In genomic region chr12:99232478-99232877, GRCm38 (mm10) we compare ENCODE assay signal across 24 mouse cellular contexts.
DNase-seq lines count a peak whose midpoint lies in the region; ATAC-seq lines count a peak whose summit lies in the region.
"Had no signal": no experiment of that assay in that cellular context is flagged by ENCODE, and none has a peak within 500 bp of the region (broad histone marks: within the 10 kb centered on the region; RNA-seq: fewer than 3 reads in every experiment).

No protein-coding gene starts in this region.

- H3K4me1 ChIP-seq in forebrain, embryonic 12.5 days = peaks cover 93% of the 10 kb centered on the region
- peaks cover 94% of the 10 kb centered on the region for H3K4me1 ChIP-seq in forebrain, embryonic 15.5 days
- H3K4me1 ChIP-seq in midbrain, embryonic 12.5 days = peaks cover 91% of the 10 kb centered on the region
- H3K4me1 ChIP-seq in midbrain, embryonic 11.5 days (ENCODE audit: control insufficient read depth, insufficient read depth, low read length) = peaks cover 72% of the 10 kb centered on the region

- H3K9me3 ChIP-seq in forebrain, embryonic 12.5 days = no peaks in the 10 kb centered on the region
- no peaks in the 10 kb centered on the region for H3K9me3 ChIP-seq in forebrain, embryonic 15.5 days
- no peaks in the 10 kb centered on the region for H3K9me3 ChIP-seq in midbrain, embryonic 12.5 days
- H3K9me3 ChIP-seq in midbrain, embryonic 11.5 days (ENCODE audit: control insufficient read depth, low read length) = no peaks in the 10 kb centered on the region
- H3K9me3 ChIP-seq: heart, embryonic 12.5 days; hindbrain, embryonic 12.5 days; megakaryocyte, embryonic 14.5 days had no signal

- no peak overlapping the region for H3K4me2 ChIP-seq in forebrain, embryonic 12.5 days
- H3K4me2 ChIP-seq in forebrain, embryonic 15.5 days (replicated peaks) = no peak overlapping the region
- no peak overlapping the region for H3K4me2 ChIP-seq in midbrain, embryonic 12.5 days (replicated peaks)
- no peak overlapping the region for H3K4me2 ChIP-seq in midbrain, embryonic 11.5 days
- H3K4me2 ChIP-seq: heart, embryonic 12.5 days; hindbrain, embryonic 12.5 days; liver, embryonic 11.5 days had no signal

- H3K27me3 ChIP-seq in forebrain, embryonic 12.5 days = no peaks in the 10 kb centered on the region
- no peaks in the 10 kb centered on the region for H3K27me3 ChIP-seq in forebrain, embryonic 15.5 days
- H3K27me3 ChIP-seq in midbrain, embryonic 12.5 days = no peaks in the 10 kb centered on the region
- H3K27me3 ChIP-seq in midbrain, embryonic 11.5 days (ENCODE audit: control insufficient read depth, insufficient read depth, low read length) = no peaks in the 10 kb centered on the region
- H3K27me3 ChIP-seq: heart, embryonic 12.5 days; hindbrain, embryonic 12.5 days; megakaryocyte, embryonic 14.5 days; Patski had no signal

- no peaks in the 10 kb centered on the region for H3K36me3 ChIP-seq in forebrain, embryonic 12.5 days (replicated peaks)
- no peaks in the 10 kb centered on the region for H3K36me3 ChIP-seq in forebrain, embryonic 15.5 days
- H3K36me3 ChIP-seq in midbrain, embryonic 12.5 days = no peaks in the 10 kb centered on the region
- no peaks in the 10 kb centered on the region for H3K36me3 ChIP-seq in midbrain, embryonic 11.5 days (ENCODE audit: control insufficient read depth, insufficient read depth, low read length)
- H3K36me3 ChIP-seq: heart, embryonic 12.5 days; hindbrain, embryonic 12.5 days had no signal

- ATAC-seq in forebrain, embryonic 12.5 days (ENCODE audit: low FRiP score) = no peak
- no peak for ATAC-seq in forebrain, embryonic 15.5 days (replicated peaks)
- no peak for ATAC-seq in midbrain, embryonic 12.5 days (ENCODE audit: low FRiP score, low read depth)
- ATAC-seq in midbrain, embryonic 11.5 days (ENCODE audit: low FRiP score) = no peak
- ATAC-seq: Patski had no signal

- peak overlapping the region; percentile 37 for H3K27ac ChIP-seq in forebrain, embryonic 12.5 days
- H3K27ac ChIP-seq in forebrain, embryonic 15.5 days (replicated peaks) = no peak overlapping the region
- 0 out of 2 replicates have a peak overlapping the region, but pooled peaks have one; percentile 35 for H3K27ac ChIP-seq in midbrain, embryonic 12.5 days (replicated peaks)
- H3K27ac ChIP-seq in midbrain, embryonic 11.5 days (ENCODE audit: low read depth, low read length) = no peak overlapping the region
- H3K27ac ChIP-seq: hindbrain, embryonic 12.5 days; kidney, postnatal 0 days had no signal

- WGBS in forebrain, embryonic 12.5 days = 76% methylated on average over 9 of the region's 9 CpGs
- 66% methylated on average over 9 of the region's 9 CpGs for WGBS in forebrain, embryonic 15.5 days
- 68% methylated on average over 9 of the region's 9 CpGs for WGBS in midbrain, embryonic 12.5 days
- 68% methylated on average over 9 of the region's 9 CpGs for WGBS in midbrain, embryonic 11.5 days

- no peak overlapping the region for H3K9ac ChIP-seq in forebrain, embryonic 12.5 days
- no peak overlapping the region for H3K9ac ChIP-seq in forebrain, embryonic 15.5 days (replicated peaks)
- H3K9ac ChIP-seq in midbrain, embryonic 12.5 days (replicated peaks) = no peak overlapping the region; the same call in 1 of the 2 replicates
- H3K9ac ChIP-seq in midbrain, embryonic 11.5 days (ENCODE audit: low read length) = no peak overlapping the region
- H3K9ac ChIP-seq: heart, embryonic 12.5 days; hindbrain, embryonic 12.5 days had no signal

- peak; percentile 23 to 29 for DNase-seq in kidney, adult 8-10 months
- DNase-seq in kidney, adult 18-20 months = no peak
- DNase-seq in midbrain, embryonic 11.5 days (ENCODE audit: low spot score, missing footprints) = no peak
- no peak for DNase-seq in frontal cortex, postnatal 10 days (ENCODE audit: low spot score in 2 of 2)
- DNase-seq: adrenal gland, postnatal 36 days; cerebellum, adult 11 months; cerebellum, adult 9-11 months; heart, adult 18-20 months; heart, postnatal 10 days; left cerebral cortex, postnatal 4 days; lung, adult 18-20 months; lung, postnatal 10 days; right cerebral cortex, adult 18-20 months; right cerebral cortex, postnatal 4 days; thymus, postnatal 14 days had no signal

- no peak overlapping the region for H3K4me3 ChIP-seq in forebrain, embryonic 12.5 days (replicated peaks)
- H3K4me3 ChIP-seq in forebrain, embryonic 15.5 days = no peak overlapping the region
- H3K4me3 ChIP-seq in midbrain, embryonic 12.5 days = no peak overlapping the region
- H3K4me3 ChIP-seq in midbrain, embryonic 11.5 days (ENCODE audit: low read depth, low read length) = no peak overlapping the region
- H3K4me3 ChIP-seq: heart, embryonic 12.5 days; hindbrain, embryonic 12.5 days; megakaryocyte, embryonic 14.5 days had no signal

Comparison
In these comparisons a context has a peak if more than half of its experiments do, and no peak if none do; other contexts are left out.
1. H3K27ac ChIP-seq: peak in forebrain, embryonic 12.5 days (single experiment) and midbrain, embryonic 12.5 days (single experiment); none in forebrain, embryonic 15.5 days (single experiment) and midbrain, embryonic 11.5 days (single experiment).
2. DNase-seq: peak in kidney, adult 8-10 months (2 of 2); none in kidney, adult 18-20 months (single experiment), midbrain, embryonic 11.5 days (single experiment) and frontal cortex, postnatal 10 days (0 of 2).